Mouse (Mus musculus) forebrain, postnatal 0 days (tissue): Measurements from ENCODE around the gene Sugp2. TPM values are rescaled to one million over a fixed set of nuclear protein-coding genes. Genes with fewer than 3 reads are reported as not detected.

Experiments
- ATAC-seq: fragments of 200-750 bp; cut with Nextera tagmentation; 2 replicates; pipeline ENCODE4 v1.8.0; 2017; ENCODE audit warnings: mild to moderate bottlenecking, moderate library complexity
- DNase-seq: peaks from one replicate; pipeline ENCODE4 v3.0.0-alpha.2; 2015
- H3K27ac ChIP-seq: fragments of 300-500 bp; sonication (generic); 2 replicates; pipeline ENCODE4 v1.5.1; 2014; ENCODE audit warnings: low read depth, mild to moderate bottlenecking, antibody characterized with exemption, low read length, moderate library complexity, mixed read lengths
- H3K27me3 ChIP-seq: fragments of 300-500 bp; sonication (generic); 2 replicates; pipeline ENCODE4 v1.6.1; 2014; ENCODE audit warnings: mild to moderate bottlenecking, low read length, mixed read lengths; ENCODE audit not compliant: insufficient read depth
- H3K36me3 ChIP-seq: fragments of 300-500 bp; sonication (generic); 2 replicates; pipeline ENCODE4 v1.6.1; 2014; ENCODE audit warnings: mild to moderate bottlenecking, moderate library complexity; ENCODE audit not compliant: insufficient read depth
- H3K4me1 ChIP-seq: fragments of 300-500 bp; sonication (generic); 2 replicates; pipeline ENCODE4 v1.6.1; 2014; ENCODE audit warnings: antibody characterized with exemption; ENCODE audit not compliant: insufficient read depth
- H3K4me2 ChIP-seq: fragments of 300-500 bp; sonication (generic); 2 replicates; pipeline ENCODE4 v1.6.1; 2014; ENCODE audit warnings: low read depth, mild to moderate bottlenecking, moderate library complexity
- H3K4me3 ChIP-seq: fragments of 300-500 bp; sonication (generic); 2 replicates; pipeline ENCODE4 v1.5.1; 2014; ENCODE audit warnings: low read depth, low read length, mixed read lengths
- H3K9ac ChIP-seq: fragments of 300-500 bp; sonication (generic); 2 replicates; pipeline ENCODE4 v1.6.1; 2014; ENCODE audit warnings: mild to moderate bottlenecking
- H3K9me3 ChIP-seq: fragments of 300-500 bp; sonication (generic); 2 replicates; pipeline ENCODE4 v1.6.1; 2016; ENCODE audit warnings: low read length
- CTCF ChIP-seq: sonication (generic); IDR thresholded peaks from 2 replicates; pipeline ENCODE4 v1.5.1; 2016; ENCODE audit warnings: antibody characterized with exemption, control low read depth, low read depth
- WGBS: fragments of 180-500 bp; shearing (Covaris S2); extraction: QIAGEN DNeasy Blood & Tissue Kit; methylation state at CpG from one replicate; pipeline ENCODE4 v1.1.7; 2014; 5-methylcytosine and 5-hydroxymethylcytosine counted together
- polyA plus RNA-seq: library from polyadenylated mRNA; unstranded; fragments of >200 nt; fragmentation: Nextera tagmentation; extraction: Ambion mirVana; gene quantifications from 2 replicates; pipeline ENCODE4 v1.2.1, GENCODE M21; 2015
- total RNA-seq: library from RNA; depleted of rRNA; stranded (reverse); fragments of >200 nt; gene quantifications from 2 replicates; pipeline ENCODE4 v1.2.3, GENCODE M21; 2014

Sugp2 gene
- total and polyA plus RNA-seq, 2 experiments from 2014 or later, result 65.0 to 129 TPM

DNA sequence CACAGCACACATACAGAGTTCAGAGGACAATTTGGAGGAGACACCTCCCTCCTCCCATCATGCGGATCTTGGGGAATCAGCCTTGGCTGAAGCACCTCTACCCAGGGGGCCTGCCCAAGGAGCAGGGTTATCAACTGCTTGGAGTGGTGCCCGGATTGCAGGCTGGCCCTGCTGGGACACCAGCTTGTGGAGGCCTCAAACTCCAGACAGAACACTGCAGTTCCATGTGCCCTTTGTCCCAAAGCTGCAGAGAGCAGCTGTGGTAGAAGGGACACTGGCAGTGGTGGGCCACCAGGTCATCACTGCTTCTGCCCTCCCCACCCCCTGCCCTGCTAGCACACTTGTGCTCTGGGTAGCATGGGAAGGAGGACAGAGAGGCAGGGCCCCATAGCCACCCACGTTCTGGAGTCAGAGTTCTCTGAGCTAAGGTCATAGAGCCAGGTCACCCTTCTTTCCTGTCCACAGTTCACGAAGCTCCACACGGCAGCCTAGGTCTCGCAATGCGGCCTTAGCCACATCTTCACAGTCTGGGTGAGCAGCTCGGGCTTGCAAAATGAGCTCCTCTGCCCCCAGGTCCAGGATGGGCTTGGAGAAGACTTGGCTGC, 13.7 kb upstream of the Sugp2 start:
- no peaks in the 10 kb centered on the region for H3K27me3 ChIP-seq
- no peak for ATAC-seq
- 77% methylated on average over 8 of the region's 8 CpGs for WGBS

DNA sequence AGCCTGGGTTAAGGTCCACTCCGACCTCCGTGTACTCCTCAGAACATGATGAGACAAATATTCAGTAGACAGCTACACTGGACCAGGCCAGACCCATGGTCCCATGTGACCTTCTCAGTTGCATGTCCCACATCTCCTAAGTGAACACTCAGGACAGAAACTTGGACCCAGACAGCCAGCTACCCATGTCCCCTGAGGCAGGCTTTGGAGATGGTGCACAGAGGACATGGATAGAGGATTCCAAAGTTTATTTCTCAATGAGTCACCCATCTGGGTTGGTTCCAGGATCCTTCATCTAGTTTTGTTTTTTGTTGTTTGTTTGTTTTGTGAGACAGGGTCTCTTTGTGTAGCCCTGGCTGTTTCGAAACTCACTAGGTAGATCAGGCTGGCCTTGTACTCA, 13.1 kb upstream of the Sugp2 start:
- Histone ChIP-seq H3K9me3 (no peaks in the 10 kb centered on the region), H3K27me3 (no peaks in the 10 kb centered on the region), H3K9ac (no peak overlapping the region), H3K4me3 (no peak overlapping the region), H3K4me1 (no peaks in the 10 kb centered on the region), H3K4me2 (no peak overlapping the region), H3K36me3 (peaks cover 48% of the 10 kb centered on the region), H3K27ac (no peak overlapping the region)
- 93% methylated on average over 3 of the region's 3 CpGs for whole genome bisulfite sequencing
- TF ChIP-seq CTCF, result no peak
- ATAC-seq (no peak), DNase-seq (no peak)

More for the DNA sequence above, 13.7 kb upstream of the Sugp2 start:
- H3K27ac ChIP-seq, result no peak overlapping the region
- H3K36me3 ChIP-seq, result peaks cover 42% of the 10 kb centered on the region
- no peak overlapping the region for H3K9ac ChIP-seq
- H3K4me2 ChIP-seq, result no peak overlapping the region
- no peak for DNase-seq
- no peak for TF ChIP-seq CTCF
- H3K4me1 ChIP-seq, result no peaks in the 10 kb centered on the region
- H3K4me3 ChIP-seq, result no peak overlapping the region
- no peaks in the 10 kb centered on the region for H3K9me3 ChIP-seq

- H3K27ac ChIP-seq, result no peak overlapping the region
- ATAC-seq, result no peak
- no peak overlapping the region for H3K4me2 ChIP-seq
- H3K27me3 ChIP-seq, result no peaks in the 10 kb centered on the region
- H3K4me3 ChIP-seq, result no peak overlapping the region
- WGBS, result 92% methylated on average over 12 of the region's 12 CpGs
- H3K9ac ChIP-seq, result no peak overlapping the region
- no peaks in the 10 kb centered on the region for H3K9me3 ChIP-seq
- DNase-seq, result no peak
- H3K4me1 ChIP-seq, result no peaks in the 10 kb centered on the region
- H3K36me3 ChIP-seq, result peaks cover 49% of the 10 kb centered on the region
- TF ChIP-seq CTCF, result no peak
Measured at GRCm38 (mm10) chr8:70222041-70222440, 12.0 kb upstream of the Sugp2 start.

GRCm38 (mm10) chr8:70223341-70223740, 10.7 kb upstream of the Sugp2 start:
- Histone ChIP-seq H3K27me3 (no peaks in the 10 kb centered on the region), H3K9me3 (no peaks in the 10 kb centered on the region), H3K4me3 (no peak overlapping the region), H3K9ac (no peak overlapping the region), H3K4me2 (no peak overlapping the region), H3K4me1 (no peaks in the 10 kb centered on the region), H3K27ac (no peak overlapping the region), H3K36me3 (peaks cover 49% of the 10 kb centered on the region)
- ATAC-seq (no peak), DNase-seq (no peak)
- WGBS, result 50% methylated on average over 6 of the region's 6 CpGs
- peak; percentile 58 for TF ChIP-seq CTCF

GRCm38 (mm10) chr8:70227997-70228396, 6.0 kb upstream of the Sugp2 start:
- H3K4me3 ChIP-seq, result no peak overlapping the region
- H3K9me3 ChIP-seq, result no peaks in the 10 kb centered on the region
- no peak for ATAC-seq
- no peak for TF ChIP-seq CTCF
- H3K27ac ChIP-seq, result no peak overlapping the region
- no peaks in the 10 kb centered on the region for H3K27me3 ChIP-seq
- H3K4me1 ChIP-seq, result 0 out of 2 replicates have a peak, but pooled peaks cover 2% of the 10 kb centered on the region
- H3K36me3 ChIP-seq, result peaks cover 57% of the 10 kb centered on the region
- WGBS, result 25% methylated on average over 4 of the region's 4 CpGs
- no peak for DNase-seq
- H3K4me2 ChIP-seq, result no peak overlapping the region
- no peak overlapping the region for H3K9ac ChIP-seq

DNA sequence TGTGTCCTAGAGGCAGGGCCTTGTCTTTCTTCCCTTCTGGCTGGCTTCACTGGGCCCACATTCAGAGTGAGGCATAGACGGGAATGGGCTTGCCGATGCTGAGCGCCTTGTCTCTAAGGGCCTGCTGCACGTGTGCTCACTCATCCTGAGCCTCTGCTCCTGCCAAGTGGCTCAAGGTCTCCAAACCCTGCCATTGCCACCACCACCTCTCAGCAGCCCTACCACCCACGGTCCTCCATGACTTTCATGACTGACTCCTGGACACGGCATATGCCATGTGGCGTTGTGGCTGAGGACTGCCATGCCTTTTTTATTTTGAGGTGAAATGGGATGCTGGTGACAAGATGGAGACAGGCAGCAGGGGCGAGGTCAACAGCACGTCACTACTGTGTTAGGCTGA, 3.2 kb upstream of the Sugp2 start:
- Histone ChIP-seq H3K4me1 (peaks cover 14% of the 10 kb centered on the region), H3K9me3 (no peaks in the 10 kb centered on the region), H3K36me3 (peaks cover 29% of the 10 kb centered on the region), H3K4me2 (no peak overlapping the region), H3K27ac (no peak overlapping the region), H3K4me3 (no peak overlapping the region), H3K9ac (no peak overlapping the region), H3K27me3 (no peaks in the 10 kb centered on the region)
- no peak for TF ChIP-seq CTCF
- ATAC-seq (no peak), DNase-seq (no peak)
- 92% methylated on average over 9 of the region's 9 CpGs for WGBS

DNA sequence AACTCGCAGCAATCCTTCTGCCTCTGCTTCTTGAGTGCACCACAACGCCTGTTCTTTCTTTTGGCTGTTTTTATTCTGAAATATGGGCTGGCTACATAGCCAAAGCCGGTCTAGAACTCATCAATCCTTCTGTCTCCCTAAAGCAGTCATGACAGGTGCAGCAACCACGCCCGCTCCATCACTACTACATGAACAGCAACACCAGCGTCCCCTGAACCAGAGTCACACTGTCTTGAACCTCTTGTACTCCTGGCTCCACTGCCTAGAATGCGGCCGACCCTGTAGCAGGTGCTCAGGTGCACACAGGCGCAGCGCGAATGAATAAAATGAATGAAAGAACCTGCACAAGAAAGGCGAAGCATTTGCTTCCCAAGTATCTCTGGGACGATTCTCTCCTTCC, 420 bp upstream of the Sugp2 start:
- DNase-seq, result no peak
- Histone ChIP-seq H3K27me3 (no peaks in the 10 kb centered on the region), H3K4me1 (peaks cover 14% of the 10 kb centered on the region), H3K9me3 (no peaks in the 10 kb centered on the region), H3K36me3 (peaks cover 47% of the 10 kb centered on the region), H3K27ac (peak overlapping the region; percentile 95), H3K9ac (peak overlapping the region; percentile 85), H3K4me3 (peak overlapping the region; percentile 88), H3K4me2 (peak overlapping the region; percentile 65)
- ATAC-seq, result peak; percentile 12
- 6% methylated on average over 13 of the region's 13 CpGs for WGBS
- no peak for TF ChIP-seq CTCF
